Mouse (Mus musculus) intestine, embryonic 15.5 days (tissue): ENCODE measurements around the gene Ddn. TPM values are rescaled to one million over a fixed set of nuclear protein-coding genes. Genes with fewer than 3 reads are reported as not detected.

ENCODE experiments used
- ATAC-seq: fragments of 200-750 bp; cut with Nextera tagmentation; 2 replicates; pipeline ENCODE4 v1.8.0; 2017; ENCODE audit warnings: moderate TSS enrichment, moderate library complexity
- H3K27ac ChIP-seq: fragments of 300-500 bp; sonication (generic); 2 replicates; pipeline ENCODE4 v1.5.1; 2015; ENCODE audit warnings: mild to moderate bottlenecking, inconsistent platforms
- H3K27me3 ChIP-seq: fragments of 300-500 bp; sonication (generic); replicated peaks from 2 replicates; pipeline ENCODE4 v1.6.1; 2015; ENCODE audit warnings: inconsistent platforms
- H3K36me3 ChIP-seq: fragments of 300-500 bp; sonication (generic); 2 replicates; pipeline ENCODE4 v1.6.1; 2015; ENCODE audit warnings: inconsistent platforms
- H3K4me1 ChIP-seq: fragments of 300-500 bp; sonication (generic); replicated peaks from 2 replicates; pipeline ENCODE4 v1.6.1; 2015; ENCODE audit warnings: inconsistent platforms
- H3K4me2 ChIP-seq: fragments of 300-500 bp; sonication (generic); replicated peaks from 2 replicates; pipeline ENCODE4 v1.6.1; 2015; ENCODE audit warnings: mild to moderate bottlenecking, inconsistent platforms
- H3K4me3 ChIP-seq: fragments of 300-500 bp; sonication (generic); replicated peaks from 2 replicates; pipeline ENCODE4 v1.5.1; 2015; ENCODE audit warnings: inconsistent platforms
- H3K9ac ChIP-seq: fragments of 300-500 bp; sonication (generic); 2 replicates; pipeline ENCODE4 v1.6.1; 2015; ENCODE audit warnings: inconsistent platforms
- H3K9me3 ChIP-seq: fragments of 300-500 bp; sonication (generic); 2 replicates; pipeline ENCODE4 v1.6.1; 2016; ENCODE audit warnings: inconsistent platforms
- WGBS: fragments of 180-500 bp; shearing (Covaris S2); methylation state at CpG from one replicate; pipeline ENCODE4 v1.1.7; 2015; 5-methylcytosine and 5-hydroxymethylcytosine counted together
- polyA plus RNA-seq: library from polyadenylated mRNA; unstranded; fragments of >200 nt; fragmentation: Nextera tagmentation; extraction: Ambion mirVana; gene quantifications from 2 replicates; pipeline ENCODE4 v1.2.1, GENCODE M21; 2015

Gene Ddn
- polyA plus RNA-seq, 1 experiment from 2014 or later: not detected

DNA sequence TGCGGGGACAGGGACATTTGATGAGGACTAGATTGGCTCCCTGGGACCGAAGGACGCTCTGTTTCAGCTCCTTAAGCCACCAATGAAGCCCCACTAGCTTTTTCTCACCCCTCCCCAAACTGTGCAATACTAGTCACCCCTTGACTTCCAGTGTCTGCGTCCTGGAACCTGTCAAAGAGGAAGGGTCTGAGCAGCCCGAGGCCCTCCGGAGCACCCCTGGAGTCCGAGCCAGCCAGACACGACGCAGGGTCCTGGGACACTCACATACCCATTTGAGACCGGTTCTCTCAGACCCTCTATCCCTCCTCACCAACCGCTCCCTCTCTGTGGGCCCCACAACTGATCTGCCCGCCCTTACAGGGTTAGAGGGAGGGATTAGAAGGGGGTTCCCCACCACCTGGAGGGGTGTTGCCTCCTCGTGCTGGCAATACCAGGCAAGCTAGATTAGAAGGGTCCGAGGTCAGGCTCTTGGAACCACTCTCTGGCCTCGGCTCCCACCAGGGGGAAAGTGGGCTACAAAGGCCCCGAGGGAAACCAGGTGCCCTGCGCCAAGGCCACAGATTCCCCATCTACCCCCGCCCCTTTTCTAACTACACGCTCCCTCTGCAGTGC is 32.2 kb downstream of the Ddn start:
- WGBS: 5% methylated on average over 19 of the region's 19 CpGs
- Histone ChIP-seq H3K27me3 (peaks cover 94% of the 10 kb centered on the region), H3K4me1 (peaks cover 45% of the 10 kb centered on the region), H3K9me3 (no peaks in the 10 kb centered on the region), H3K36me3 (no peaks in the 10 kb centered on the region), H3K4me2 (peak overlapping the region; percentile 57), H3K27ac (no peak overlapping the region), H3K4me3 (peak overlapping the region; percentile 31), H3K9ac (no peak overlapping the region)
- no peak for ATAC-seq

DNA sequence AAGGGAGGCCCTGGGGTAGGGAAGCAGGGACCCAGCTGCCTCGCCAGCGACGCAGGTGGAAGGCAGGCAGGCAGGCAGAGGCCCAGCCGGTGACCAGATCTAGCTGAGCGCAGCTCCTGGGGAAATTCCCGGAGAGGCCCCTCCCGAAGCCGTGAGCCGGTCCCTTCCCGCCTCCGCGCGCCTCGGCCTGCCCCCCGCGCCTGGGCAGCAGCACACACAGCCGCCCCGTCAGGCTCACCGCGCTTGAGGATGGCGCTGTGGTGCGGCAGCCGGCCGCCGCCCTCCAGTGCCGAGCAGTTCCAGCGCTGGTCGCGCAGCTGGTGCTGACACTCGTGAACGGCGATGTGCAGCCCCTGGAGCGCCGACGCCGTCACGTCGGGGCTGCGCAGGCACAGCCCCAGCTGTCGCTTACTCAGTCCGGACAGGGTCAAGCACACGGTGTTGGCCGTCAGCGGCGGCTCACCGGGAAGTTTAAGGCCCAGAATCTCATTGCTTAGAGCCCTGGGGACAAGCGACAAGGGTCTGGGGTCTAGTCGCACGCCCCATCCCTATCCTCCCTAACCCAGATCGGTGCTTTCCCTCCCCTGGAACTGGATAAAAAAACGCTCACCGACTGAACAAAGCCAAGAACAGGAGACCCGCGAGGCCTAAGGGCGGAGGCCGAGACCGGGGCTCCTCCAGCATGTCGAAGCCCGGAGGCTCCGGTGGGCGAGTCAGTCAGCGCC is 32.8 kb downstream of the Ddn start:
- no peak overlapping the region for H3K27ac ChIP-seq
- WGBS: 2% methylated on average over 62 of the region's 62 CpGs
- H3K27me3 ChIP-seq: peaks cover 96% of the 10 kb centered on the region
- H3K9ac ChIP-seq: no peak overlapping the region
- H3K4me3 ChIP-seq: peak overlapping the region; percentile 31
- H3K4me2 ChIP-seq: peak overlapping the region; percentile 57
- no peaks in the 10 kb centered on the region for H3K36me3 ChIP-seq
- H3K4me1 ChIP-seq: peaks cover 45% of the 10 kb centered on the region
- peak; percentile 61 for ATAC-seq
- no peaks in the 10 kb centered on the region for H3K9me3 ChIP-seq

DNA sequence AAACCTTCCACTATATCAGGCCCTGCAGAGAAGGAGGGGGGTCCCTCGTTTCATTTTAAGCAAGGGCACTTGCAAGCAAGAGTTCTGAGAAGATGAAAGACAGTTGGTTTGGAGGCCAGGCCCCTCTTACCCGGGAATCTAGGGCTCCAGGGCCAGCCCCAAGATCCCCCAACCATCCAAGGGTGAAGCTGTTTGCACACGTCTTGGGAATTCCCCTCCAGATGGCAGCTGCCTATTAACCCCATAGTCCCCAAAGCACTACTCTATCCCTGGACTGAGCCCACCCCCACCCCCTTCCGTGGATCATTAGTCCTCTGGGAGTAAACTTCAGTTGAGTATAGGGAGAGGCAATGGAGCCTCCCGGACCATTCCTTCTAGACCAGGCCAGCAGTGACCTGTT is 33.8 kb downstream of the Ddn start:
- ATAC-seq: no peak
- H3K4me1 ChIP-seq: peaks cover 44% of the 10 kb centered on the region
- H3K27ac ChIP-seq: no peak overlapping the region
- peaks cover 92% of the 10 kb centered on the region for H3K27me3 ChIP-seq
- H3K9me3 ChIP-seq: no peaks in the 10 kb centered on the region
- 8% methylated on average over 5 of the region's 5 CpGs for WGBS
- H3K4me3 ChIP-seq: no peak overlapping the region
- H3K9ac ChIP-seq: no peak overlapping the region
- H3K36me3 ChIP-seq: no peaks in the 10 kb centered on the region
- no peak overlapping the region for H3K4me2 ChIP-seq

DNA sequence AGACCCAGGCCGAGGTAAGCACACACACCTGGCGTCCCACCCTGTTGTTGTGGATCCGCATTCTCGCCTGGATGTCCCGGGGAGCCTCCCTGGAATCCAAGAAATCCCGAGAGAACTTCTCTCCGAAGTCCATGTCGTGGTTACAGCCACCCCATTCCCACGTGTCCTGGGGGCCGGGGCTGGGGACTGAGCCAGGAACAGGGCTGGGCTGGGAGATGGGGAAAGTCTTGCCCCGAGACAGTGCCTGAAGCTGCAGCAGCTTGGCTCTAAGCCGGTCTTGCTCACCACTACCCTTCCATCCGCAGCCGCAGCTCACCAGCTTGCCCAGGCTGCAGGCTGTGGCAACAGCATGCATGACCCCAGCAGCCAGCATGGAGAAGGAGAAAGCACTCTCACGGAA is 35.2 kb downstream of the Ddn start:
- Histone ChIP-seq H3K9me3 (no peaks in the 10 kb centered on the region), H3K27ac (no peak overlapping the region), H3K9ac (no peak overlapping the region), H3K27me3 (peaks cover 87% of the 10 kb centered on the region), H3K4me1 (peaks cover 43% of the 10 kb centered on the region), H3K36me3 (no peaks in the 10 kb centered on the region), H3K4me2 (no peak overlapping the region), H3K4me3 (no peak overlapping the region)
- ATAC-seq: no peak
- WGBS: 22% methylated on average over 15 of the region's 15 CpGs

DNA sequence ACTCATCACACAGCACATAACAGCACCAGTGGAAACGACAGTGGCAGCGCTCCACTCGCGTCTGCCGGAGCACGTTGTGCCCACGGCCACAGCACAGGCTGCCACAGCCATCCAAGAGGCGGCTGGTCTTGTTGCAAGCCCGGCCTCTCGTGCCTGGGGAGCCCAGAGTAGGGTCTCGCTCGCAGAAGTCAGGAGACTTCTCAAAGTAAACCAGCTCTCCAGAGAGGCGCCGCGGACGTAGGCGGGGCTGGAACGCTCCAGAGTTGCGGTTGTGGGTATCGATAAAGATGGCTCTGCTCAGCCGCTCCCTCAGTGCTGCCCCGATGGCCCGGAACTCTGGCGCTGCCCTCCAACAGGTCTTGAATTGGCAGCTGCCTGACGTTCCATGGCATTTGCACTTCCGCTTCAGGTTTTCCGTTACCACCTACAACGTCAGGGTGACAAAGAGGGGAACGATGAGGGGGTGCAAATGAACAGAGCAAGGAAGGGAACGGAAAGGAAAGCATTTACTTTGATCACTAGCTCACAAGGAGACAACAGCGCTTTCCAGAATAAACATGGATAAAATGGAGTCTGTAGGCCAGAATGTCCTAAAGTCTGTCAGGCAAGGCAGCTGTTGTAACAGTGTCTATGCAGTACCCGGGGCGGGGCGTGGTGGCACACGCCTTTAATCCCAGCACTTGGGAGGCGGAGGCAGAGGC is 36.6 kb downstream of the Ddn start:
- WGBS: 2% methylated on average over 36 of the region's 36 CpGs
- Histone ChIP-seq H3K4me3 (peak overlapping the region; percentile 33), H3K36me3 (no peaks in the 10 kb centered on the region), H3K27me3 (peaks cover 82% of the 10 kb centered on the region), H3K9ac (peak overlapping the region; percentile 31), H3K4me2 (peak overlapping the region; percentile 78), H3K4me1 (peaks cover 34% of the 10 kb centered on the region), H3K27ac (no peak overlapping the region), H3K9me3 (no peaks in the 10 kb centered on the region)
- peak; percentile 27; the same call in 1 of the 2 replicates for ATAC-seq

DNA sequence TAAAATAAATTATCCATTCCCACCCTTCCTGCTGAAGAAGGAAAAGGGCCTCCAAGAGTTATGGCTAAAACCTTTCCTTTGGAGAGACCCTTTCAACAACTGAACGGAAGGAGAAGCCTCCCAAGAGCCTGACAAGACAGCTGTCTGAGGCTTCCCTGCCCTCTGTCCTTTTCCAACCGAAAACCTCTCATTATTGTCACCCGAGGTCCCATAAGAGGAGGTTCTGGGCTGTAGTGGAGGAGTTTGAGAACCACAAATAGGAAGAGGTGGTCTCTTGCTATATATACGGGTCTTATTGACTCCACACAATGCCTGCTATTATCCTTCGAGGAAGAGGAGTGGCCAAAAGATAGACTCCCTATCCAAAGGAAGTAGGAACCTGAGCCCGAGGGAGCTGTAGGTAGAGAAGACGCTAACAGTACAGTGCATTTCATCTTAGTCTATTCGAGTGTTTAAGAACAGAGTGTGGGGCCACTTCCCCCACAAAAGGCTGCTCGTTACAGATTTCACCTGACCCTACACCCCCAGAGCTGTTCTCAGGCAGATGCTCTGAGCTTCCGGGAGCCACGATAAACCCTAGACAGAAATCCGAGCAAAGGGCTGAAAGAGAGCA is 37.4 kb downstream of the Ddn start:
- ATAC-seq: no peak
- Histone ChIP-seq H3K4me3 (peak overlapping the region; percentile 33), H3K4me2 (peak overlapping the region; percentile 78), H3K9me3 (no peaks in the 10 kb centered on the region), H3K27me3 (peaks cover 74% of the 10 kb centered on the region), H3K9ac (no peak overlapping the region), H3K27ac (no peak overlapping the region), H3K36me3 (no peaks in the 10 kb centered on the region), H3K4me1 (peaks cover 27% of the 10 kb centered on the region)
- WGBS: 5% methylated on average over 12 of the region's 12 CpGs

DNA sequence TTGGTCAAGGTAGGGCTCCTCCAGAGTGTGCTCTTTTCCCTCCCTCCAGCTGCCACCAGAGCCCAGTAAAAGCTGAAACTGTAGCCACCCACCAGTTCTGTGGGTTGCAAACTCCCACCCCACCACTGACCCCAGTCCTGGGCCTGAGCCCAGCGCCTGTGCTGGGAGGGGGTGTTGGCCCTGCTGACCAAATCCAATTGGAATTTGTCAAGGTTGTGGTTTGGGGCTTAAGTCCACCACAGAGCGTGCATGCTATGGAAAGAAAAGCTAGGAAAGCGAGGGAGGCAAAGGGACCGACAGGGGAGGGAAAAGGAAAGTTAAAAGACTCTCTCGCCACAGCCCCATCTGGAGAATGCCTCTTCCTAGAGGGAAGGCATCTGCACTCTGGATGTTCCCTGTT is 41.0 kb downstream of the Ddn start:
- Histone ChIP-seq H3K4me2 (no peak overlapping the region), H3K9ac (no peak overlapping the region), H3K36me3 (no peaks in the 10 kb centered on the region), H3K27me3 (peaks cover 47% of the 10 kb centered on the region), H3K9me3 (no peaks in the 10 kb centered on the region), H3K4me1 (peaks cover 11% of the 10 kb centered on the region), H3K27ac (no peak overlapping the region), H3K4me3 (no peak overlapping the region)
- no peak for ATAC-seq
- 27% methylated on average over 5 of the region's 5 CpGs for WGBS

DNA sequence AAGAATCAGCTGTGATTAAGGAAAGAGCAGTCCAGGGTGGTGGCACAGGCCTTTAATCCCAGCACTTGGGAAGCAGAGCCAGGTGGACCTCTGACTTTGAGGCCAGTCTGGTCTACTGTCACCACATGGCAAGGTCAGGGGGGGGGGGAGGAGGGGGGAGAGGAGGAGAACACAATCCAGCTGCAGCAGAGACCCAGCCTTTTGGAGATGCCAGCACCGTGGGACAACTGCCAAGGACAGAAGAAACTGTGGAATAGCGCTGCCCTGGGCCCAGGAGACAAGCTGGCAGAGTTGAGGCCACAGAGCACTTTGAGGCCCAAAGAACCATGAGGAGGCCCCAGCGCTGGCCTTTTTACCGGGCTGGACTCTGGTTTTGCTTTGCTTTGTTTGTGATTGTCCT is 43.4 kb downstream of the Ddn start:
- Histone ChIP-seq H3K4me3 (no peak overlapping the region), H3K9ac (no peak overlapping the region), H3K4me1 (peaks cover 17% of the 10 kb centered on the region), H3K27me3 (peaks cover 24% of the 10 kb centered on the region), H3K4me2 (no peak overlapping the region), H3K36me3 (no peaks in the 10 kb centered on the region), H3K9me3 (no peaks in the 10 kb centered on the region), H3K27ac (no peak overlapping the region)
- WGBS: 63% methylated on average over 4 of the region's 4 CpGs
- no peak for ATAC-seq

DNA sequence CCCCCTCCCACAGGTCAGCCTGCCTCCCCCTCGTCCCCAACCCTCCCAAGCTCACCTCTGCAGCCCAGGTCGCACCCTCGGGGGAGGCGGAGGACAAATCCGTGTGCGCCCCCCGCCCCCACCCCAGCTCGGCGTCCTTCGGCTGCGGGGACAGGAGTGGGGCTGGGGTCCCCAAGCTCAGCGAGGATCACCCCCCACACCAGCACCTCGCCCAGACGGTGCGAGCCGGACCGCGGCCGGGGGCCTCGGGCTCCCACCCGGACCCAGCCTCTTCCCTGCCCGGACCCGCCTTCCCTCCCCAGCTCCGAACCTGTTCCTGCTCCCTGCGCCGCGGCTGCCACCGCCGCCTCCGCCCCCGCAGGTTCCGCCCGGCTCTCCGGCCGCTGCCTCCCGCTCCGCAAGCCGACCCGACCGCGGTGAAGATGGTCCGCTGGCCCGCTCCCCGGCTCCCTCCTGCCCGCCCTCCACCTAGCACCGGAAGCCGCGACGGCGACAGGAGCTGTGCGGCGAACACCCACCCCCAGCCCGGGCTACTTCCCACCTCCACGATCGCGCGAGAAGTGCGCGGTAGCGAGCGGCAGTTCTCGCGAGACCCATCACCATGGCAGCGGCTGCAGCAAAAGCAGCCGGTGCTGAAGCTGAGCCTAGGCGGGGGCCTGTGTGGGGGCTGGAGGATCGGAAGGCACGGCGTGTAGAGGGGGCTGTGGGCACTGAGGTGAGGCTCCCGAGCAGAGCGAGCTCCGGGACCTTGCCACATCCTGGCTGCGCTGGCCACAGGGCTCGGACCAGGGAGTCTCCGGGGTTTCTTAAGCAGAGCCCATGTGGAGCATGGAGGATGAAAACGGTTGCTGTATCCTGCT is 46.4 kb downstream of the Ddn start, which contains the start of gene Arf3:
Gene Arf3, minus strand, starts transcription at position 545 of the 860 bp plus-strand sequence.
- under 1% methylated on average over 76 of the region's 76 CpGs for WGBS
- peak within 1 kb of the TSS; percentile 98 for H3K4me3 ChIP-seq
- H3K27ac ChIP-seq: peak within 1 kb of the TSS; percentile 67
- peak; percentile 93 for ATAC-seq
- H3K9ac ChIP-seq: peak within 1 kb of the TSS; percentile 81
- peaks cover 5% of the 10 kb centered on the region; the same call in 1 of the 2 replicates for H3K36me3 ChIP-seq
- H3K9me3 ChIP-seq: no peaks in the 10 kb centered on the region
- H3K4me2 ChIP-seq: peak within 1 kb of the TSS; percentile 81
- H3K27me3 ChIP-seq: 0 out of 2 replicates have a peak, but pooled peaks cover 6% of the 10 kb centered on the region
- peaks cover 17% of the 10 kb centered on the region for H3K4me1 ChIP-seq

DNA sequence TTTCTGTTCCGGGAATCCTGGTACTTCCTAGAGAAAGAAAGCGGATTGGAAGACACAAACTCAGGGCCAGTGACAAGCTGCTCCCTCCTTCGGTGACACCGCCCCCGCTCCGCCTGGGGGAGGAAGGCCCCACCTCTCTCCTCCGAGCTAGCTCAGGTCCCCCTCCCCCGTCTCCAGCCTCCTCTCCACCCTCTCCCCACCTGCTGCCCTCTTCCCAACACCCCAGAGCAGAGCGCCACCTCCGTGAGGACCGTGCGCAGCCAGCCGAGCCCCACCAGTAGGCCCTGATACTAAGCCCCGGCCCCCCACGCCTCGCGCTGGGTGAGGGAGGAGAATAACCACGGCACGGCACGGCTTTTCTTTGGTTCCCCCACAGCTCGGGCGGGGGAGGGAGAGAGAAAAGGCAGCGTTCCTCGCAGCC is 47.1 kb downstream of the Ddn start:
- peak overlapping the region; percentile 67 for H3K27ac ChIP-seq
- peaks cover 17% of the 10 kb centered on the region for H3K4me1 ChIP-seq
- WGBS: under 1% methylated on average over 23 of the region's 24 CpGs

DNA sequence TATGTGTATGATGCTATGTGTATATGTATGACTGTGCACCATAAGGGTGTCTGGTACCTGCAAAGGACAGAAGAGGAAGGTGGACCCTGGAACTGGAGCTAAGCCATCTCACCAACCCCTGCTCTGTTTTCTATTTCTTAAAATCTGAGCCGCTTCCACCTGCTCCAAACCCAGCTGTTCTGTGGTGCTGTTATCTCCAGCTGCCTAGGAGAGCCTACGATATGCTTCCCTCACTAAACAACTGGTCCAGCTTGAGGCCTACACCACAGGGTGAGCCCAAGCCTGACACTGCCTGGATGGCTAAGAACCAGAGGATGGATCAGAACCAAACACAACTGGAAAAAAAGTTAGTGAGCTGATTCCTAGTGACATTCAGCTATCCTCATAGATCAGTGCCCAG is 55.2 kb downstream of the Ddn start:
- Histone ChIP-seq H3K27me3 (no peaks in the 10 kb centered on the region), H3K36me3 (peaks cover 9% of the 10 kb centered on the region; the same call in 1 of the 2 replicates), H3K9ac (no peak overlapping the region), H3K4me1 (0 out of 2 replicates have a peak, but pooled peaks cover 6% of the 10 kb centered on the region), H3K4me2 (no peak overlapping the region), H3K27ac (no peak overlapping the region), H3K4me3 (no peak overlapping the region), H3K9me3 (no peaks in the 10 kb centered on the region)
- 84% methylated on average over 2 of the region's 2 CpGs for WGBS
- no peak for ATAC-seq

More for the DNA sequence above, 47.1 kb downstream of the Ddn start:
- H3K4me2 ChIP-seq: peak overlapping the region; percentile 81
- 0 out of 2 replicates have a peak, but pooled peaks cover 6% of the 10 kb centered on the region for H3K27me3 ChIP-seq
- ATAC-seq: peak; percentile 90
- peak overlapping the region; percentile 98 for H3K4me3 ChIP-seq
- H3K9me3 ChIP-seq: no peaks in the 10 kb centered on the region
- H3K9ac ChIP-seq: peak overlapping the region; percentile 81
- peaks cover 5% of the 10 kb centered on the region; the same call in 1 of the 2 replicates for H3K36me3 ChIP-seq
